Mouse (Mus musculus) liver, embryonic 15.5 days (tissue): ENCODE data around the gene Lpp. TPM values are rescaled to one million over a fixed set of nuclear protein-coding genes. Genes with fewer than 3 reads are reported as not detected.

Experiments
- ATAC-seq: fragments of 200-750 bp; cut with Nextera tagmentation; 2 replicates; pipeline ENCODE4 v1.8.0; 2017; ENCODE audit warnings: moderate number of reproducible peaks, mild to moderate bottlenecking, moderate library complexity; ENCODE audit not compliant: insufficient read depth
- H3K27ac ChIP-seq: fragments of 300-500 bp; sonication (generic); replicated peaks from 2 replicates; pipeline ENCODE4 v1.5.1; 2015; ENCODE audit warnings: mild to moderate bottlenecking, inconsistent platforms
- H3K27me3 ChIP-seq: fragments of 300-500 bp; sonication (generic); 2 replicates; pipeline ENCODE4 v1.6.1; 2015; ENCODE audit warnings: mild to moderate bottlenecking, inconsistent platforms
- H3K36me3 ChIP-seq: fragments of 300-500 bp; sonication (generic); replicated peaks from 2 replicates; pipeline ENCODE4 v1.6.1; 2015; ENCODE audit warnings: moderate library complexity, mild to moderate bottlenecking, inconsistent platforms
- H3K4me1 ChIP-seq: fragments of 300-500 bp; sonication (generic); replicated peaks from 2 replicates; pipeline ENCODE4 v1.6.1; 2015; ENCODE audit warnings: inconsistent platforms
- H3K4me2 ChIP-seq: fragments of 300-500 bp; sonication (generic); 2 replicates; pipeline ENCODE4 v1.6.1; 2015; ENCODE audit warnings: moderate library complexity, mild to moderate bottlenecking, inconsistent platforms
- H3K4me3 ChIP-seq: fragments of 300-500 bp; sonication (generic); replicated peaks from 2 replicates; pipeline ENCODE4 v1.5.1; 2015; ENCODE audit warnings: mild to moderate bottlenecking, inconsistent platforms
- H3K9ac ChIP-seq: fragments of 300-500 bp; sonication (generic); 2 replicates; pipeline ENCODE4 v1.6.1; 2015; ENCODE audit warnings: moderate library complexity, mild to moderate bottlenecking, inconsistent platforms
- H3K9me3 ChIP-seq: fragments of 300-500 bp; sonication (generic); replicated peaks from 2 replicates; pipeline ENCODE4 v1.6.1; 2016; ENCODE audit warnings: inconsistent platforms
- WGBS: fragments of 180-500 bp; shearing (Covaris S2); methylation state at CpG from one replicate; pipeline ENCODE4 v1.1.7; 2015; ENCODE audit warnings: mixed read lengths; ENCODE audit not compliant: insufficient replicate concordance; 5-methylcytosine and 5-hydroxymethylcytosine counted together
- polyA plus RNA-seq: library from polyadenylated mRNA; unstranded; fragments of >200 nt; fragmentation: Nextera tagmentation; extraction: Ambion mirVana; gene quantifications from 2 replicates; pipeline ENCODE4 v1.2.1, GENCODE M21; 2015

Gene Lpp
- polyA plus RNA-seq, 1 experiment from 2014 or later = 7.2 TPM

GRCm38 (mm10) chr16:24960901-24961806, 567.8 kb downstream of the Lpp start:
- Histone ChIP-seq H3K27ac (no peak overlapping the region), H3K4me1 (no peaks in the 10 kb centered on the region), H3K4me3 (no peak overlapping the region), H3K4me2 (no peak overlapping the region), H3K36me3 (no peaks in the 10 kb centered on the region), H3K27me3 (no peaks in the 10 kb centered on the region), H3K9me3 (no peaks in the 10 kb centered on the region), H3K9ac (no peak overlapping the region)
- WGBS = 46% methylated on average over 10 of the region's 10 CpGs
- ATAC-seq = no peak

DNA sequence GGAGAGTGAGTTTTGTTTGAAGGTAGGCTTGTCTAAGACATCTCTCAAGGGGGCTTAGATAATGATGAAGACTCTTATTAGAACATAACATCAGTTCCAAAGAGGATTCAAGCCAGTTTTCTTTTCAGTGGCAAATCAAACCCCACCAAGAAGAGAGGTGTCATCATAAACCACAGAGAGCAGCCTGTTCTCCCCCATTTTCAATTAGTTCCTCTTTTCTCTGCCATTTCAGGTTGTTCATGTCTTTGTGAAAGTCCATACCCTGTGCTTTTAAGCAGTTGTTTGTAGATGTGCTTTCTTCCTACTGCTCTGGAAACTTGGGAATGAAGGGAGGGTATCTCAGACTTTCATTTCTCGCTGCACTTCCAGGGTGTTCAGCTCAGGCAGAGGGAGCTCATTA, 571.0 kb downstream of the Lpp start:
- Histone ChIP-seq H3K4me3 (no peak overlapping the region), H3K27me3 (no peaks in the 10 kb centered on the region), H3K4me1 (no peaks in the 10 kb centered on the region), H3K27ac (no peak overlapping the region), H3K36me3 (no peaks in the 10 kb centered on the region), H3K4me2 (no peak overlapping the region), H3K9me3 (no peaks in the 10 kb centered on the region), H3K9ac (no peak overlapping the region)
- WGBS = 35% methylated on average over 1 of the region's 1 CpGs
- no peak for ATAC-seq

DNA sequence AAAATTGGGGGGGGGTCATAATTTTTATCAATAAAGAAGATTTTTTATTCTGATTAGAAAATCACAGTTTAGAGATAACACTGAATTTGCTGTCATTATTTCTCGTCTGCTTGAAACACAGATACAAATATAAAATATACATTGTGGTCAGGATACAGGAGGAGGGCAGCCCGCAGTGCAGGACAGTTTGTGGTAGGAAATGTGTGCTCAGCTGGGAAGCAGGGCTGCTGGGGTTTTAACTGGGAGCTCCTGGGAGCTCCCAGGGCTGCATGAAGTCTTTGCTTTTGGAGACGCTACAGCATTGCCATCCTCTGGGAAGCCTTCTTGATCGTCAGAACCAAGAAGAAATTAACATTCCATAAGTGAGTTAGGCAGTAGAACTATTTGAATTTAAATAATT, 571.8 kb downstream of the Lpp start:
- H3K4me1 ChIP-seq = no peaks in the 10 kb centered on the region
- H3K9me3 ChIP-seq = no peaks in the 10 kb centered on the region
- no peak overlapping the region for H3K9ac ChIP-seq
- ATAC-seq = no peak
- no peaks in the 10 kb centered on the region for H3K36me3 ChIP-seq
- H3K4me3 ChIP-seq = no peak overlapping the region
- no peaks in the 10 kb centered on the region for H3K27me3 ChIP-seq
- WGBS = 16% methylated on average over 4 of the region's 4 CpGs
- no peak overlapping the region for H3K4me2 ChIP-seq
- no peak overlapping the region for H3K27ac ChIP-seq

DNA sequence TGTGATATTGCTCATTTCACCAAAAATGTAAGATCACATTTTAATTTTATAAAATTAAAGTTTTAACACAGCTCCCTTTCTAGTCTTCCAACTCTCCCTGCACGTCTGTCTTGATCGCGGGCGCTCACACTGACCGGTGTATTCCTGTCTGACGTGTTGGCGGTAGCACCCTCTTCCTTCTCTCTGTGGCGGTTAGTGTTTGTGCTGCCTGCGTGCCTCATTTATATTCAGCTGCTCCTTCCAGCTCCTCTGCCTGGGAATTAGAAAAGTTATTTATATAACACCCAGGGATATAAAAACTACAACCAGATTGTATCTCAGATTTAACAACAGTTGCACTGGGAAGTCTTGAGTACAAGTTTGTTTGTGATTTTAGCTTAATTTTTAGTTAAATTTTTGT, 573.2 kb downstream of the Lpp start:
- Histone ChIP-seq H3K9ac (no peak overlapping the region), H3K27me3 (no peaks in the 10 kb centered on the region), H3K4me2 (no peak overlapping the region), H3K27ac (no peak overlapping the region), H3K9me3 (no peaks in the 10 kb centered on the region), H3K4me3 (no peak overlapping the region), H3K36me3 (no peaks in the 10 kb centered on the region), H3K4me1 (no peaks in the 10 kb centered on the region)
- WGBS = 80% methylated on average over 9 of the region's 9 CpGs
- no peak for ATAC-seq

DNA sequence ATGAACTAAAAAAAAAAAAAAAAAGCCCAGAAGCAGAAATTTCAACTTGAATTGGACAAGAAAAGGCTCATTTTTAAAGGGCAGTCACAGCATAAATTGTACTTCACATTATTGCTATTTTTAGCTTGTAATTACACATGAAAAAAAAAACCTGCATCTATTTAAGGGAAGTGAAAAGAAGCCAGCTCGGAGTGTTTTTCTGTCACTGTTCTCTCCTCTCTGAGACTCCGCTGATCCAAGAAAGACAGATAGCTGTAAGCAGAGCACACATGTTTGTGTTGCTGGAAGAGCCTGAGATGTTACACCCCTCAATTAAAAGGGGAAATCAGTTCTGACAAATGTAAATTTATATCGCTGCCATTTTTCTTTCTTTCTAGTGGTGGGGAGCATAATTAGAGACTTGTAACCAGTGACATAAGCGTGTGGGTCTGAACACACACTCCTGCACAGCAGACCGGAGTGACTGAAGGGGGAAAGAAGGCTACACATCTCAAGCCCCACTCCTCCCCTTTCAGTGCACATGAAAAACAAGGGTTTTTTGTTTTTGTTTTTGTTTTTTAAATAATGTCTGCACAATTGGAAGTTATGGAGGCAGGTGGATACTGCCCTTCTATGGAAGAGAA, 579.8 kb downstream of the Lpp start:
- H3K9me3 ChIP-seq = no peaks in the 10 kb centered on the region
- no peak overlapping the region for H3K27ac ChIP-seq
- H3K4me3 ChIP-seq = no peak overlapping the region
- no peak overlapping the region for H3K9ac ChIP-seq
- no peaks in the 10 kb centered on the region for H3K36me3 ChIP-seq
- WGBS = 60% methylated on average over 5 of the region's 5 CpGs
- H3K4me2 ChIP-seq = no peak overlapping the region
- no peaks in the 10 kb centered on the region for H3K4me1 ChIP-seq
- ATAC-seq = no peak
- H3K27me3 ChIP-seq = no peaks in the 10 kb centered on the region

DNA sequence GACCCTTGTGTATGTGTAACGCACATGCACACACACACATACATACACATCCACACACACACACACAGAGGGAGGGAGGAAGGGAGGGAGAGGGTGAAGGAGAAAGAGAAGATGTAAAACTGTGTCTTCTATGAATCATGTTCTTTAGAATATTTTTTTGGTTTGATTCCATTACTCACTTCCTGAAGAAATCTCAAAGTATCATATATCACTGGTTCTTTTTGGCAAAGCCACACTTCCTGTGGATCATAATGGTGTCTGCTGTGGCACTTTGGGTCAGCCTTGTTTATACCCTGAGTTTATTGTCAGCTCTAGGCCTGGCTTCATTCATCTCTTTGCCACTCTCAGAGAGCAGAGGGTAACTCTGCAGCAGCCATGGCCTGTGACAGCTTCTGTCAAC, 584.5 kb downstream of the Lpp start:
- no peak overlapping the region for H3K4me2 ChIP-seq
- no peaks in the 10 kb centered on the region for H3K4me1 ChIP-seq
- H3K27me3 ChIP-seq = no peaks in the 10 kb centered on the region
- no peak for ATAC-seq
- no peak overlapping the region for H3K4me3 ChIP-seq
- no peaks in the 10 kb centered on the region for H3K36me3 ChIP-seq
- no peaks in the 10 kb centered on the region for H3K9me3 ChIP-seq
- WGBS = 62% methylated on average over 1 of the region's 1 CpGs
- no peak overlapping the region for H3K9ac ChIP-seq
- H3K27ac ChIP-seq = no peak overlapping the region

DNA sequence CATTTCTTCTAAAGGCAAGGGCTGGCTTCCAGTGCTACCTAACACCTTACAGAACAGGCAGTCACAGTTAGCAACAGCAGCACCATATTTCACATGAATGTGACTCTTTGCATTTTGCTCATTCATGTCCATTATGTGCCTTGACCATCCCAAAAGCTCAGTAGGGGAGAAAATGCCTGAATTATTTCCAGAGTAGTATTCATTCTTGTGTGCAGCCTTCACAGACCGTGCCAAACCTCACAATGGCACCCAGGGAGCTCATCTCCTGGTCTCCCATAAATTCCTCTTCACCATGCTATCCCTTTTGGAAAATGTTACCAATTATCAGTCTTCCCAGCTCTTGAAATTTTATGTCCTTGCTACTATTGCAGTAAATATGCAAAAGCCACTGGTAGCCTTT, 584.9 kb downstream of the Lpp start:
- no peaks in the 10 kb centered on the region for H3K27me3 ChIP-seq
- no peak for ATAC-seq
- no peaks in the 10 kb centered on the region for H3K4me1 ChIP-seq
- H3K9ac ChIP-seq = no peak overlapping the region
- H3K36me3 ChIP-seq = no peaks in the 10 kb centered on the region
- no peak overlapping the region for H3K4me2 ChIP-seq
- WGBS = 50% methylated on average over 1 of the region's 1 CpGs
- no peaks in the 10 kb centered on the region for H3K9me3 ChIP-seq
- no peak overlapping the region for H3K4me3 ChIP-seq
- no peak overlapping the region for H3K27ac ChIP-seq

DNA sequence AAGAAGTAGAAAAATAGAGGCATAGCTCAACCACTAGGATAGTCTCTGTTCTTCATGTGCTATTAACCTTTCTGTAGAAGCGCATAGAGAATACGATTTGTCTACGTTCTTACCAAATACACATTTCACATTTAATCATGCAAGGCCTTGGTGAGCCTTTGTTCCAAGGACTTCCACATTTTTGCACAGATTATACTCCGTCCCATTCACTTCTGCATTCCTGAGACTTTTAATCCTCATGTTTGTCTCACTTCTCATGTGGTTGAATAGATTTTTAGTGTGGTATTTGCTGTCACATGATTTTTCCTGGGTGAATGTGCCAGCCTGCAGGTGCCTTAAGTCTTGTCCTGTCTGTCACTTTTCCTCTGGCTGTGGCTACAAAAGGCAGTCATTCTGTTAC, 586.1 kb downstream of the Lpp start:
- Histone ChIP-seq H3K9ac (no peak overlapping the region), H3K27me3 (no peaks in the 10 kb centered on the region), H3K36me3 (no peaks in the 10 kb centered on the region), H3K4me3 (no peak overlapping the region), H3K27ac (no peak overlapping the region), H3K9me3 (no peaks in the 10 kb centered on the region), H3K4me2 (no peak overlapping the region), H3K4me1 (no peaks in the 10 kb centered on the region)
- no peak for ATAC-seq
- WGBS = 70% methylated on average over 4 of the region's 4 CpGs

DNA sequence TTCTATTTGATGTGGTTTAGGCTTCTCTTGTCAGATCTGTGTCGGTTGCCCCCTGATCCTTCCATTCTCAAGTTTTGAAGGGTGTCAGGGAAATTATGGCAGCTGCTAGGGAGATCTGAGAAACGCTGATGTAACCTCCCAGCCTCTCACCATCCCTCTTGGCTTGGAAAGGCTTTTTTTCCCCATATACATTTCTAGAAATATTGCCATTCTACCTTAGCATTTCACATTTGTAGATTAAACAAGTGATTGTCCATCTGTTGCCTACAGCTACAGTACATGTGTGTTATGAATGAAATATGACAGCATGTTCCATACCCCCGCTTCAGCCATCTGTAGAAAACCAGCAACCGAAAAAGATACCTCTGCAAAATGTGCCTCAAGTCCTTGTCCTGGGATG, 589.5 kb downstream of the Lpp start:
- no peak for ATAC-seq
- WGBS = 59% methylated on average over 4 of the region's 4 CpGs
- Histone ChIP-seq H3K27ac (no peak overlapping the region), H3K9ac (no peak overlapping the region), H3K4me2 (no peak overlapping the region), H3K36me3 (no peaks in the 10 kb centered on the region), H3K4me1 (no peaks in the 10 kb centered on the region), H3K9me3 (no peaks in the 10 kb centered on the region), H3K4me3 (no peak overlapping the region), H3K27me3 (no peaks in the 10 kb centered on the region)

- H3K4me3 ChIP-seq = no peak overlapping the region
- WGBS = 76% methylated on average over 11 of the region's 11 CpGs
- no peaks in the 10 kb centered on the region for H3K9me3 ChIP-seq
- ATAC-seq = no peak
- H3K27ac ChIP-seq = no peak overlapping the region
- no peak overlapping the region for H3K9ac ChIP-seq
- H3K36me3 ChIP-seq = no peaks in the 10 kb centered on the region
- no peaks in the 10 kb centered on the region for H3K27me3 ChIP-seq
- H3K4me1 ChIP-seq = no peaks in the 10 kb centered on the region
- no peak overlapping the region for H3K4me2 ChIP-seq
These were observed 597.0 kb downstream of the Lpp start for GRCm38 (mm10) chr16:24990331-24990730.

DNA sequence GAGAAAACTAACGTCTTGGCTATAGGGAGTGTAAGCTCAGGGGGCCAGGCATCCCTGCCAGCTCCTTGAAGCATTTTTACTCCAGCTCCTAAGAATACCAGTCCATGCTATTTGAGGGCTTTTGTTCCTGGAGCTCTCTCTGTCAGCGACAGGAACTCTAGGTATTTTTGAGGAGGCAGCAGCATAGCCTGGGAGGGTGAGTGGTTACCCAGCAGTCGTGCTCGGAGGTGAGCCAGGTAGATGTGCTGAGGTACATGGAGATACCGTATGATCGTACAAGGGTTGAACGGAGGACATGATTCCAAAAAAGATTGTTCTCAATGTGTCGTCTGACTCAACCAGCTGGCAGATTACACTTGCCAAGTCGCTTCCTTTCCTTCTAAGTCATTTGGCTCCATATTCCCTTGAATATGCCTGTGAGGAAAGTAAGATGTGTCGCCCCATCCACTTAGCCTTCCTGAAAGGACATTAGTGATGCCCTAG, 597.8 kb downstream of the Lpp start:
- WGBS = 72% methylated on average over 10 of the region's 10 CpGs
- Histone ChIP-seq H3K27ac (no peak overlapping the region), H3K4me2 (no peak overlapping the region), H3K27me3 (no peaks in the 10 kb centered on the region), H3K4me1 (no peaks in the 10 kb centered on the region), H3K36me3 (no peaks in the 10 kb centered on the region), H3K9me3 (no peaks in the 10 kb centered on the region), H3K9ac (no peak overlapping the region), H3K4me3 (no peak overlapping the region)
- ATAC-seq = no peak
